Mouse (Mus musculus) hindbrain, postnatal 0 days (tissue): Measurements from ENCODE around the gene Mrps17. TPM values are rescaled to one million over a fixed set of nuclear protein-coding genes. Genes with fewer than 3 reads are reported as not detected.

Experiments used
- ATAC-seq: fragments of 200-750 bp; cut with Nextera tagmentation; 2 replicates; pipeline ENCODE4 v1.8.0; 2017; ENCODE audit warnings: mild to moderate bottlenecking, moderate TSS enrichment, moderate library complexity
- DNase-seq: peaks from one replicate; pipeline ENCODE4 v3.0.0-alpha.2; 2015; ENCODE audit warnings: low spot score
- H3K27ac ChIP-seq: fragments of 300-500 bp; sonication (generic); 2 replicates; pipeline ENCODE4 v1.5.1; 2014; ENCODE audit warnings: mild to moderate bottlenecking
- H3K27me3 ChIP-seq: fragments of 300-500 bp; sonication (generic); 2 replicates; pipeline ENCODE4 v1.6.1; 2014; ENCODE audit warnings: low read length, mixed read lengths; ENCODE audit not compliant: insufficient read depth
- H3K36me3 ChIP-seq: fragments of 300-500 bp; sonication (generic); 2 replicates; pipeline ENCODE4 v1.6.1; 2014; ENCODE audit warnings: low read length, mixed read lengths; ENCODE audit not compliant: insufficient read depth
- H3K4me1 ChIP-seq: fragments of 300-500 bp; sonication (generic); 2 replicates; pipeline ENCODE4 v1.6.1; 2014; ENCODE audit warnings: antibody characterized with exemption, low read length, mixed read lengths; ENCODE audit not compliant: insufficient read depth
- H3K4me2 ChIP-seq: fragments of 300-500 bp; sonication (generic); 2 replicates; pipeline ENCODE4 v1.6.1; 2014; ENCODE audit warnings: low read depth, mild to moderate bottlenecking, low read length, moderate library complexity, mixed read lengths
- H3K4me3 ChIP-seq: fragments of 300-500 bp; sonication (generic); 2 replicates; pipeline ENCODE4 v1.5.1; 2014; ENCODE audit warnings: low read length
- H3K9ac ChIP-seq: fragments of 300-500 bp; sonication (generic); replicated peaks from 2 replicates; pipeline ENCODE4 v1.6.1; 2014; ENCODE audit warnings: mild to moderate bottlenecking, low read length, moderate library complexity, mixed read lengths
- H3K9me3 ChIP-seq: fragments of 300-500 bp; sonication (generic); 2 replicates; pipeline ENCODE4 v1.6.1; 2016; ENCODE audit warnings: low read length, mixed read lengths
- CTCF ChIP-seq: IDR thresholded peaks from 2 replicates; pipeline ENCODE4 v1.5.1; 2016; ENCODE audit warnings: antibody characterized with exemption, control low read depth, low read depth
- WGBS: fragments of 180-500 bp; shearing (Covaris S2); extraction: QIAGEN DNeasy Blood & Tissue Kit; methylation state at CpG from one replicate; pipeline ENCODE4 v1.1.7; 2014; 5-methylcytosine and 5-hydroxymethylcytosine counted together
- polyA plus RNA-seq: library from polyadenylated mRNA; unstranded; fragments of >200 nt; fragmentation: Nextera tagmentation; extraction: Ambion mirVana; gene quantifications from 2 replicates; pipeline ENCODE4 v1.2.1, GENCODE M21; 2015
- total RNA-seq: library from RNA; depleted of rRNA; stranded (reverse); fragments of >200 nt; gene quantifications from 2 replicates; pipeline ENCODE4 v1.2.3, GENCODE M21; 2014

The Mrps17 gene
- total and polyA plus RNA-seq, 2 experiments from 2014 or later: 112 to 156 TPM

DNA sequence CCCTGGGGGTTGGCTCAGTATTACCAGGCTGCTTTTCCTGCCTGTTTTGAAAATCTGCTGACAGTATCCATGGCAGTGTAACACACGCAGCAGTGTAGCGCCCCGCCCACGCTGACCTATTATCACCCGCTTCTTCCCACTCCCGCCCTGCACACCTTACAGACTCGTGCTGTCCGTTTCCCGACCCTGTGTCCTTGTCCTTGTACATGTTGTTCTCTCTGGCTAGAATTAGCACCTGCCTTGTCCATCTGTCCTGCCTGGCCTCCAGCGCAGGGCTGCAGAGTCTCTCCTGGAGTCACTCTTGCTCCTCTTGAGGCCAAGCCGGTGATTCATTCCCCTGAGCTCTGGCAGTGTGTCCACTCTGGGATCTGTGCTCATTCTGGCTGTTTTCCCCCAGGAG, 15.0 kb downstream of the Mrps17 start:
- Histone ChIP-seq H3K4me2 (no peak overlapping the region), H3K27me3 (no peaks in the 10 kb centered on the region), H3K36me3 (no peaks in the 10 kb centered on the region), H3K9me3 (no peaks in the 10 kb centered on the region), H3K4me1 (peaks cover 16% of the 10 kb centered on the region), H3K9ac (no peak overlapping the region), H3K27ac (no peak overlapping the region), H3K4me3 (no peak overlapping the region)
- TF ChIP-seq CTCF: no peak
- WGBS: 81% methylated on average over 11 of the region's 11 CpGs
- ATAC-seq (no peak), DNase-seq (no peak)

DNA sequence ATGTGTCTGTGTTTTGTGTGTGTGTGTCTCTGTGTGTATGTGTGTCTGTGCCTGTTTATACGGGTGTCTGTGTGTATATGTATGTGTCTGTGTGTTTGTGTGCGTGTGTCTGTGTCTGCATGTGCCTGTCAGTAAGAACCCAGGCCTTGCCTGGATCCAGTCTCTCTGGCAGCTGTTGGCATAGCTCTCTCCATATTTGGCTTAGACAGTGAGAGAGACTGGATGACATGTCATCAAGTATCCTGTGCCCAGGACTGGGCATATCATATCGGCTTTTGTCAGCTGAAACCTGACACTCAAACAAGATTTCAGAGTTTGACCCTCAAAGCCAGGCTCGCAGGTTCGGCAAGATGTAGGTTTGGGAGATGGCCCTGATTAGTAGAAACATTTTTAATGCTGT, 15.7 kb downstream of the Mrps17 start:
- H3K4me2 ChIP-seq: no peak overlapping the region
- H3K27me3 ChIP-seq: no peaks in the 10 kb centered on the region
- peaks cover 16% of the 10 kb centered on the region for H3K4me1 ChIP-seq
- no peak overlapping the region for H3K9ac ChIP-seq
- H3K9me3 ChIP-seq: no peaks in the 10 kb centered on the region
- H3K27ac ChIP-seq: no peak overlapping the region
- no peak for TF ChIP-seq CTCF
- no peak for ATAC-seq
- H3K36me3 ChIP-seq: no peaks in the 10 kb centered on the region
- no peak for DNase-seq
- 80% methylated on average over 5 of the region's 5 CpGs for WGBS
- no peak overlapping the region for H3K4me3 ChIP-seq

DNA sequence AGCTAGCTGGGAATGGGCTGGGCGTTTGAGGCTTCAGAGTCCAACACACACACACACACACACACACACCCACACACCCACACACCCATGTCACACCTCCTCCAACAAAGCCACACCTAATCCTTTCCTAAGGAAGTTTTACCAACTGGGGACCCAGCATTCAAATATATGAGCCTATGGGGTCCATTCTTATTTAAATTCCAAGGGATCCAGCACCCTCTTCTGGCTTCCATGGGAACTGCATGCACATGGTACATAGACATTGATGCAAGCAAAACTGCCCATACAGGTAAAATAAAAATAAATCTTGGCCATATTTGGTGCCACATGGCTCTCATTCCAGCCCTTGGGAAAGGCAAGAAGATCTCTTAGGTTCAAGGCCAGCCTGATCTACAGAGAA, 25.7 kb downstream of the Mrps17 start:
- Histone ChIP-seq H3K36me3 (peaks cover 20% of the 10 kb centered on the region), H3K4me1 (no peaks in the 10 kb centered on the region), H3K4me2 (no peak overlapping the region), H3K9me3 (no peaks in the 10 kb centered on the region), H3K4me3 (no peak overlapping the region), H3K9ac (no peak overlapping the region), H3K27ac (no peak overlapping the region), H3K27me3 (no peaks in the 10 kb centered on the region)
- no peak for ATAC-seq
- TF ChIP-seq CTCF: peak; percentile 75
- 100% methylated on average over 1 of the region's 1 CpGs for WGBS
- peak; percentile 75 for DNase-seq

DNA sequence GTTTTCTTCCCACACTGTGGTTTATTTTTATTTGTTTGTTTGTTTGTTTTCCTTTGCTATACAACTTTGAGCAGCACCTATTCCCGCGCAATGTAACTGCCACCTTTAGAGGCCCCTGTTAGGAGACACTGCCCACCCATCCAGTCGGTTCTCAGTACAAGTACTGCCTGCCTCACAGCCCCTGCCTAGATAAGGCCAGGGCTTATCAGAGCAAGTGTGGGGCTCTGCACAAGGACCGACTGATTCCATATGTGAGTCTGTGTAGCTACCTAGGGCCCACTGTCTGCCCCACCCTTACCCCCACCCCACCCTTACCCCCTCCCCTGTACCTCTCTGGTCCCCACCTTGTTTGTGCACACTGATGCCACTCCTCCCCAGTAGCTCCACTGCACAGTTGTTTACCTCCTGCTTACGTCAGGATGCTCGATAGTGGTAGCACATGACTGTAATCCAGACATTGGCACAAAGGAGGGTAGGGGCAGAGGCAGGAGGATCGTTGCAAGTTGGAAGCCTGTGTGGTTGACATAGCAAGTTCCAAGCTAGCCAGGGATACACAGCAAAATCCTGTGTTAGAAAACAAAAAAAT, 27.7 kb downstream of the Mrps17 start:
- no peak overlapping the region for H3K4me3 ChIP-seq
- no peaks in the 10 kb centered on the region for H3K27me3 ChIP-seq
- H3K4me2 ChIP-seq: no peak overlapping the region
- H3K36me3 ChIP-seq: peaks cover 31% of the 10 kb centered on the region
- no peak overlapping the region for H3K27ac ChIP-seq
- TF ChIP-seq CTCF: no peak
- H3K9ac ChIP-seq: no peak overlapping the region
- 90% methylated on average over 7 of the region's 7 CpGs for WGBS
- DNase-seq (no peak), ATAC-seq (no peak)
- no peaks in the 10 kb centered on the region for H3K9me3 ChIP-seq
- H3K4me1 ChIP-seq: no peaks in the 10 kb centered on the region

DNA sequence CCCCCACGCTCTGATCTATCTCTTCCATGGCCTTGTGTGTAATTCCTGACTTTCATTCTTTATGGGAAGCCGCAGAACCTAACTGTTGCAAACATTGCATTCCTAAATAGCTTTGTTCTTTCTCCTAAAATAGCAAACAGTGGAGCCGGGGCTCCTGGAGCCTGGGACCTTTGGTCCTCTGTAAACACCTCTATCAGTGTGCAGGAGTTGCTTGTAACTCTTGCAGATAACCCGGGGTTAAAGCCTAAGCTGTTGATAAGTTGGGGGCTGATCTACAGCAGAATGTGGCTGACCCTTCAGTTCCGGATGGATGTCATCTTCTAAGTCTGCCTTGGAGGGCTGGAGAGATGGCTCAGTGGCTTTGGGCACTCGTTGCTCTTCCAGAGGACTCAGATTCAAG, 28.8 kb downstream of the Mrps17 start:
- no peak overlapping the region for H3K27ac ChIP-seq
- ATAC-seq (no peak), DNase-seq (no peak)
- no peaks in the 10 kb centered on the region for H3K9me3 ChIP-seq
- no peak overlapping the region for H3K4me3 ChIP-seq
- no peak overlapping the region for H3K9ac ChIP-seq
- H3K27me3 ChIP-seq: no peaks in the 10 kb centered on the region
- WGBS: 89% methylated on average over 6 of the region's 6 CpGs
- H3K4me2 ChIP-seq: no peak overlapping the region
- no peaks in the 10 kb centered on the region for H3K4me1 ChIP-seq
- H3K36me3 ChIP-seq: peaks cover 38% of the 10 kb centered on the region
- no peak for TF ChIP-seq CTCF

DNA sequence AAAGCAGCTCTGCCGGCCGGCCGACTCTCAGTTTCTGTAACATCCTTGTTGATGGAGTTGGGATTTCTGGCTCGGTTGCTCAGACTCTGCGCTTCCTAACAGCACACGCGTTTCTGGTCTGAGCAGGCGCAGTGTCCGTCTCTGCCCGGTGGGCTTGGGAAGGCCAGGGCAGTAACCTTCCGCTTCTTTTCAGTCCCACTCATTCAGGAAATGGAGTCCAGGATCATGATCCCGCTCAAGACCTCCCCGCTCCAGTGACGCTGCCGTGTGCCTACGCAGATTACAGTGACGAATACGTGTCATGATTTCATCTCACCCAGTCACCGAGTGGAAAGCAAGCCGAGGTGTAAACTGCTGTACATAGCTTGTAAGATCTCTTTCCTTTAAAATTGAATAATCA, 41.6 kb downstream of the Mrps17 start:
- WGBS: 95% methylated on average over 20 of the region's 20 CpGs
- peaks cover 28% of the 10 kb centered on the region for H3K36me3 ChIP-seq
- no peaks in the 10 kb centered on the region for H3K4me1 ChIP-seq
- H3K9ac ChIP-seq: no peak overlapping the region
- H3K27ac ChIP-seq: no peak overlapping the region
- H3K27me3 ChIP-seq: no peaks in the 10 kb centered on the region
- no peak for DNase-seq
- no peak for ATAC-seq
- H3K9me3 ChIP-seq: no peaks in the 10 kb centered on the region
- no peak overlapping the region for H3K4me3 ChIP-seq
- H3K4me2 ChIP-seq: no peak overlapping the region
- no peak for TF ChIP-seq CTCF

DNA sequence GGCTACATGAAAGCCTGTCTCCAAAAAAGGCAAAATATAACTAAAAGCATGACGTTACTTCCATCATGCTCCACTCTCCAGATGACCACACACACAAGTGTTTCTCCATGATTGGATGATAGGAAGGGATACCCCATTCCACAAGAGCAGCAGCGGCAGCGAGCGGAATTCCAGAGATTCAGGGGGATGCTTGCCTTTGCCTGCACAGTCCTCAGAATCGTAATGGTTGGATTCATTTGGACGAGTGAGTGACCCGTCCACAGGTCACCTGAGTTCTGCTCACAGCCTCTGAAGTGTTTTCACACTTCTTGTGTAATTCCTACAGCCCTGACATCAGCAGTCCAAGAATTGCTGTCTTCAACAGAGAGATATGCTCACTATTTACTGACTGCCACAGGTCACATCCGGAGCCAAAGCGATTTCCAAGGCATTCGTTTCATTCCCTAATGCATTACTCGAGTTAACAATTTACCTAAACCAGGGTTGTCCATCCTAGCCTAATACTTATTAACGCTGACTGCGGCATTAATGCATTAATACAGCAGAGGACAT, 44.7 kb downstream of the Mrps17 start:
- Histone ChIP-seq H3K4me2 (no peak overlapping the region), H3K9ac (no peak overlapping the region), H3K4me1 (no peaks in the 10 kb centered on the region), H3K4me3 (no peak overlapping the region), H3K9me3 (no peaks in the 10 kb centered on the region), H3K27me3 (no peaks in the 10 kb centered on the region), H3K27ac (no peak overlapping the region), H3K36me3 (peaks cover 11% of the 10 kb centered on the region)
- DNase-seq: no peak
- no peak for TF ChIP-seq CTCF
- WGBS: 92% methylated on average over 13 of the region's 13 CpGs
- ATAC-seq: no peak
